Mouse (Mus musculus) erythroblast, adult 5-6 weeks (primary cell): ENCODE measurements around the gene Gm20388. TPM values are rescaled to one million over a fixed set of nuclear protein-coding genes. Genes with fewer than 3 reads are reported as not detected.
"Not testable (repeated sequence)": the region's sequence is repeated elsewhere in the genome, so short reads cannot be mapped to it uniquely, and the experiment has no call there.

Source experiments
- ATAC-seq: replicated peaks from 2 replicates; pipeline ENCODE4 v1.8.0; 2016; ENCODE audit warnings: moderate number of reproducible peaks, mild to moderate bottlenecking, moderate TSS enrichment, inconsistent platforms; ENCODE audit not compliant: poor library complexity, low FRiP score, severe bottlenecking
- total RNA-seq, 2 experiments: library from RNA; stranded (forward) in 1 of 2; stranded (reverse) in 1 of 2; fragments of 150-400 nt in 1 of 2; fragments of 200-764, 138-1000 nt in 1 of 2; gene quantifications; 2 replicates each; pipeline versions ENCODE4 v1.2.3 to v1.2.4; 2015 to 2017; ENCODE audit warnings: low replicate concordance in 2 of 2

Gm20388 gene
- total RNA-seq, 2 experiments from 2014 or later, result 2.9 to 7.8 TPM

GRCm38 (mm10) chr8:120334261-120334660, 423.6 kb downstream of the Gm20388 start:
- ATAC-seq, result not testable (repeated sequence)

GRCm38 (mm10) chr8:120334878-120335261, 424.2 kb downstream of the Gm20388 start:
- ATAC-seq, result no peak

- ATAC-seq, result peak; percentile 29; the same call in 1 of the 2 replicates
Measured at GRCm38 (mm10) chr8:120335262-120336086, 424.8 kb downstream of the Gm20388 start.

- ATAC-seq, result 0 out of 2 replicates have a peak, but pooled peaks have one; percentile 7
Measured at GRCm38 (mm10) chr8:120336087-120336380, 425.4 kb downstream of the Gm20388 start.

- ATAC-seq, result no peak
Measured at GRCm38 (mm10) chr8:120336909-120337555, 426.4 kb downstream of the Gm20388 start.

GRCm38 (mm10) chr8:120337627-120338026, 427.0 kb downstream of the Gm20388 start:
- ATAC-seq, result no peak

GRCm38 (mm10) chr8:120338678-120339077, 428.0 kb downstream of the Gm20388 start:
- ATAC-seq, result no peak

- ATAC-seq, result no peak
Measured at GRCm38 (mm10) chr8:120339743-120340142, 429.1 kb downstream of the Gm20388 start.

- no peak for ATAC-seq
Measured at GRCm38 (mm10) chr8:120341124-120341523, 430.5 kb downstream of the Gm20388 start.

GRCm38 (mm10) chr8:120342847-120343548, 432.4 kb downstream of the Gm20388 start:
- no peak for ATAC-seq

- no peak for ATAC-seq
Measured at GRCm38 (mm10) chr8:120343582-120343981, 432.9 kb downstream of the Gm20388 start.

- ATAC-seq, result no peak
Measured at GRCm38 (mm10) chr8:120344166-120344565, 433.5 kb downstream of the Gm20388 start.

- no peak for ATAC-seq
Measured at GRCm38 (mm10) chr8:120344583-120344982, 433.9 kb downstream of the Gm20388 start.

- ATAC-seq, result no peak
Measured at GRCm38 (mm10) chr8:120347734-120348341, 437.2 kb downstream of the Gm20388 start.

GRCm38 (mm10) chr8:120348922-120349321, 438.3 kb downstream of the Gm20388 start:
- no peak for ATAC-seq

- no peak for ATAC-seq
Measured at GRCm38 (mm10) chr8:120351332-120352071, 440.9 kb downstream of the Gm20388 start.

- ATAC-seq, result no peak
Measured at GRCm38 (mm10) chr8:120352096-120352495, 441.5 kb downstream of the Gm20388 start.

- no peak for ATAC-seq
Measured at GRCm38 (mm10) chr8:120356067-120356466, 445.4 kb downstream of the Gm20388 start.

GRCm38 (mm10) chr8:120357504-120357903, 446.9 kb downstream of the Gm20388 start:
- no peak for ATAC-seq

- no peak for ATAC-seq
Measured at GRCm38 (mm10) chr8:120361301-120361700, 450.7 kb downstream of the Gm20388 start.
